Mouse (Mus musculus): ENCODE results near the gene Defb22.
A peak's percentile ranks its signal among the peaks of the same experiment; 100 is the strongest.

Gene Defb22

GRCm38 (mm10) chr2:152490038-152490437 lies at the start of gene Defb22:
Gene Defb22, minus strand, starts transcription at chr2:152490138.
- no peak for DNase-seq (ENCODE audit: low spot score in 2 of 2)

- no peak for DNase-seq (ENCODE audit: low spot score in 2 of 2)
Measured at GRCm38 (mm10) chr2:152517981-152518380, 28.0 kb upstream of the Defb22 start, which contains the start of gene Defb28. Gene Defb28, plus strand, starts transcription at chr2:152518255.

GRCm38 (mm10) chr2:152516084-152516483 lies 26.1 kb upstream of the Defb22 start:
- no peak for DNase-seq (ENCODE audit: low spot score in 2 of 2)

- no peak for DNase-seq (ENCODE audit: low spot score in 2 of 2)
Measured at GRCm38 (mm10) chr2:152511592-152511991, 21.7 kb upstream of the Defb22 start, which contains the start of gene Defb26. Gene Defb26, minus strand, starts transcription at chr2:152511692.

GRCm38 (mm10) chr2:152503950-152504349 lies 14.0 kb upstream of the Defb22 start:
- no peak for DNase-seq (ENCODE audit: low spot score in 2 of 2)

- no peak for DNase-seq (ENCODE audit: low spot score in 2 of 2)
Measured at GRCm38 (mm10) chr2:152500863-152501229, 10.9 kb upstream of the Defb22 start.

- no peak for DNase-seq (ENCODE audit: low spot score in 2 of 2)
Measured at GRCm38 (mm10) chr2:152500204-152500862, 10.4 kb upstream of the Defb22 start.

GRCm38 (mm10) chr2:152498020-152498419 lies 8.1 kb upstream of the Defb22 start:
- DNase-seq (ENCODE audit: low spot score in 2 of 2), result no peak

- no peak for DNase-seq (ENCODE audit: low spot score in 2 of 2)
Measured at GRCm38 (mm10) chr2:152493151-152493550, 3.2 kb upstream of the Defb22 start.

- DNase-seq (ENCODE audit: low spot score in 2 of 2), result no peak
Measured at GRCm38 (mm10) chr2:152487024-152487423, 2.9 kb downstream of the Defb22 start.

GRCm38 (mm10) chr2:152481726-152482125 lies 8.2 kb downstream of the Defb22 start:
- DNase-seq (ENCODE audit: low spot score in 2 of 2), result no peak

GRCm38 (mm10) chr2:152480881-152481280 lies 9.1 kb downstream of the Defb22 start:
- no peak for DNase-seq (ENCODE audit: low spot score in 2 of 2)

- DNase-seq (ENCODE audit: low spot score in 2 of 2), result no peak
Measured at GRCm38 (mm10) chr2:152476763-152477162, 13.2 kb downstream of the Defb22 start, which contains the start of gene Defb20. Gene Defb20, plus strand, starts transcription at chr2:152477063.

- no peak for DNase-seq (ENCODE audit: low spot score in 2 of 2)
Measured at GRCm38 (mm10) chr2:152472434-152472833, 17.5 kb downstream of the Defb22 start.

- DNase-seq (ENCODE audit: low spot score in 2 of 2), result peak; percentile 17 to 36
Measured at GRCm38 (mm10) chr2:152470973-152471372, 19.0 kb downstream of the Defb22 start.

- no peak for DNase-seq (ENCODE audit: low spot score in 2 of 2)
Measured at GRCm38 (mm10) chr2:152464570-152465150, 25.3 kb downstream of the Defb22 start, which contains the start of gene Defb23. Gene Defb23, minus strand, starts transcription at chr2:152464620.

GRCm38 (mm10) chr2:152459241-152459640 lies 30.7 kb downstream of the Defb22 start:
- no peak for DNase-seq (ENCODE audit: low spot score in 2 of 2)

- DNase-seq (ENCODE audit: low spot score in 2 of 2), result no peak
Measured at GRCm38 (mm10) chr2:152452101-152452781, 37.7 kb downstream of the Defb22 start.

- DNase-seq (ENCODE audit: low spot score in 2 of 2), result peak; percentile 63 to 70
Measured at GRCm38 (mm10) chr2:152450241-152450640, 39.7 kb downstream of the Defb22 start.

GRCm38 (mm10) chr2:152447461-152447860 lies 42.5 kb downstream of the Defb22 start:
- no peak for DNase-seq (ENCODE audit: low spot score in 2 of 2)

- DNase-seq (ENCODE audit: low spot score in 2 of 2), result no peak
Measured at GRCm38 (mm10) chr2:152446642-152447041, 43.3 kb downstream of the Defb22 start.

GRCm38 (mm10) chr2:152443281-152443680 lies 46.7 kb downstream of the Defb22 start:
- DNase-seq (ENCODE audit: low spot score in 2 of 2), result no peak

- DNase-seq (ENCODE audit: low spot score in 2 of 2), result no peak
Measured at GRCm38 (mm10) chr2:152442322-152442721, 47.6 kb downstream of the Defb22 start.
